Mouse (Mus musculus) ES-Bruce4 (cell line): Measurements from ENCODE around the gene Plekha5. TPM values are rescaled to one million over a fixed set of nuclear protein-coding genes. Genes with fewer than 3 reads are reported as not detected.
"Not testable (repeated sequence)": the region's sequence is repeated elsewhere in the genome, so short reads cannot be mapped to it uniquely, and the experiment has no call there.

Source experiments
- H3K27ac ChIP-seq: 2 replicates; pipeline ENCODE4 v1.5.1; 2012; ENCODE audit warnings: low read length, inconsistent platforms; ENCODE audit not compliant: insufficient read depth
- H3K27me3 ChIP-seq: 2 replicates; pipeline ENCODE4 v1.6.1; 2012; ENCODE audit warnings: mild to moderate bottlenecking, low read length, inconsistent platforms; ENCODE audit not compliant: control insufficient read depth, poor library complexity, insufficient read depth, severe bottlenecking
- H3K36me3 ChIP-seq: 2 replicates; pipeline ENCODE4 v1.6.1; 2012; ENCODE audit warnings: inconsistent platforms, mild to moderate bottlenecking, low read length, moderate library complexity; ENCODE audit not compliant: control insufficient read depth, poor library complexity, insufficient read depth, severe bottlenecking
- H3K4me1 ChIP-seq: one replicate; pipeline ENCODE4 v1.8.1; 2011; ENCODE audit warnings: low read length; ENCODE audit not compliant: control insufficient read depth, insufficient read depth
- H3K4me3 ChIP-seq: 2 replicates; pipeline ENCODE4 v1.5.1; 2011; ENCODE audit warnings: low read depth, mild to moderate bottlenecking, low read length
- H3K9ac ChIP-seq: 2 replicates; pipeline ENCODE4 v1.6.1; 2012; ENCODE audit warnings: low read depth, mild to moderate bottlenecking, inconsistent platforms; ENCODE audit not compliant: poor library complexity, severe bottlenecking
- H3K9me3 ChIP-seq: replicated peaks from 2 replicates; pipeline ENCODE4 v1.6.1; 2012; ENCODE audit warnings: mild to moderate bottlenecking, low read length, inconsistent platforms; ENCODE audit not compliant: control insufficient read depth, poor library complexity, insufficient read depth, severe bottlenecking
- CTCF ChIP-seq: IDR thresholded peaks from one replicate; pipeline ENCODE4 v1.8.1; 2011; ENCODE audit warnings: low read depth, low read length
- EP300 ChIP-seq: IDR thresholded peaks from 2 replicates; pipeline ENCODE4 v1.6.1; 2011; ENCODE audit warnings: low read depth, low read length; ENCODE audit not compliant: insufficient read depth
- POLR2A ChIP-seq: IDR thresholded peaks from one replicate; pipeline ENCODE4 v1.8.1; 2011; ENCODE audit warnings: low read length; ENCODE audit not compliant: insufficient read depth
- polyA plus RNA-seq: library from polyadenylated mRNA; stranded (reverse); fragments of >200 nt; gene quantifications from 2 replicates; pipeline ENCODE4 v1.2.4, GENCODE M21; 2011; ENCODE audit warnings: low read depth; ENCODE audit not compliant: missing spikeins, insufficient read depth, insufficient read length

Plekha5 gene
- polyA plus RNA-seq, 1 experiment = 80.3 TPM

DNA sequence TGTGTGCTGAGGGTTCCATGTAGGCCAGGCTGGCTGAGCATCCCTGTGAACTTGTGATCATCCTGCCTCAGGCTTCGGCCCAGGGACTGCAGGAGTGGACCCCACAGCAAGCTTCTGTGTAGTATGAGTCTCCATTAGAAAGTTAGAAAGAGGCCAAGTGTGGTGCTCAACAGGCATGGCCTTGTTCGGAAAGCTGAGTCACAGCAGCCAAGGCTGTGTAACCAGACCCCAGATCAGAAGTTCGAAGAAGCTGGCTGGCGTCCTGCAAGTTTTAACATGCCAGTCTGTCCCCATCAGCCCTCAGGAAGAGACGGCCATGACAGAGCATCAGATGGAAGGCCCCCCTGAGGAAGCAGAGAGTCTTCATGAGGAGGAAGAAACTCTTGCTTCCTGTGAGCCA lies 167.5 kb downstream of the Plekha5 start:
- peaks cover 11% of the 10 kb centered on the region for H3K36me3 ChIP-seq
- H3K9ac ChIP-seq = no peak overlapping the region
- H3K4me3 ChIP-seq = no peak overlapping the region
- TF ChIP-seq EP300 (no peak), CTCF (no peak), POLR2A (no peak)
- no peaks in the 10 kb centered on the region for H3K27me3 ChIP-seq
- H3K27ac ChIP-seq = no peak overlapping the region
- no peaks in the 10 kb centered on the region for H3K9me3 ChIP-seq
- no peaks in the 10 kb centered on the region for H3K4me1 ChIP-seq

DNA sequence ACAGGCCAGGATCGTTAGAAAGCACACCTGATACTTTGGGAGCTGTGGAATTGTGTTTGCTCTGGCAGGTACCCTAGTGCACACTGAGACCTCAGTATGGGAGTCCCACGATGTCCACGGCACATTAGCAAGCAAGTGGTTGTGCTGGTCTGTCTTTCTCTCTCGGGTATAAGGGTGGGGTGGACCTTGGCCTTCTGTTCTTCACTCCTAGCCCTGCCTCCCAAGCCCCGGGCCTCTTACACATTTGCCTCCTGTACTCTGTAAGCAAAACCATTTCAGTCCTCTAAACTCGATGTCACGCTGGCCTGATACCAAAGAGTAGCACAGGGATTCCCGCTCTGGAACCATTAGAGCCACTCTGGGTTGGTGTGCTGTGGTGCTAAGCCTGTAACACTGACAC lies 168.9 kb downstream of the Plekha5 start:
- Histone ChIP-seq H3K9me3 (no peaks in the 10 kb centered on the region), H3K4me3 (no peak overlapping the region), H3K27me3 (no peaks in the 10 kb centered on the region), H3K36me3 (peaks cover 7% of the 10 kb centered on the region), H3K4me1 (no peaks in the 10 kb centered on the region), H3K9ac (no peak overlapping the region), H3K27ac (no peak overlapping the region)
- TF ChIP-seq CTCF (no peak), EP300 (no peak), POLR2A (no peak)

DNA sequence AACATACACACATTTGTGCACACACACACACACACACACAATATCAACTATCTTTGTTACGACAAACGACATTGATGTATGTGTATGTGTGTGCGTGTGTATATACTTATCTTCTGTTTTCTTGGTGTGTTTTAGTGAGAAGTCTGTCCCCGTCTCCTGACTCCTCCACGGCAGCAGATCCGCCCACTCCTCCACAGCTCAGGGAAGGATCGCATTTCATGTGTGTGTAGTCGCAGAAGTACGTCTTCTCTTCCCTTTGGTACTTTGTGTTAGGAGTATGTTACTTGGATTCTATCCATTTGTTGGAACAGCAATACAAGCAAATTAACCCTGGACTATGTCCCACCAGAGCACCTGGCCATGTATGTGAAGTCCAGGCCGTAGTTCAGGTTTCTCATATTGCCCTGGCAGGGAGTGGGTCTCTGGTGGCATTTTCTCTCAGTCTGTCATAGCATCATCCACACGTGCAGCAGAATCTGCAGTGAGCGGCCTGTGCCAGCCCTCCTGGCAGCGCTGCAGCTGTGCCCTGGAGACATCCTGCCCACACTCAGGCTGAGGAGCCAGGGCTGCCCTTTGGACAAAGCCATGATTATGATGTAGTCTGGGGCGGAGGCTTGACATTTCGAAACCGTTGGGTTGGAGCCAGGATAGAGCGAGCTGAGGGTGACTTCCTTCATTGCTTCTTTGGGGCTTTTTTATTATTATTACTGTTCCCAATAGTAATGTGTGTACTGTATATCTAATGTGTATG lies 169.7 kb downstream of the Plekha5 start:
- H3K27ac ChIP-seq = no peak overlapping the region
- no peaks in the 10 kb centered on the region for H3K9me3 ChIP-seq
- H3K9ac ChIP-seq = no peak overlapping the region
- no peak overlapping the region for H3K4me3 ChIP-seq
- H3K36me3 ChIP-seq = peaks cover 6% of the 10 kb centered on the region
- H3K27me3 ChIP-seq = no peaks in the 10 kb centered on the region
- TF ChIP-seq CTCF (no peak), EP300 (no peak), POLR2A (no peak)
- no peaks in the 10 kb centered on the region for H3K4me1 ChIP-seq

DNA sequence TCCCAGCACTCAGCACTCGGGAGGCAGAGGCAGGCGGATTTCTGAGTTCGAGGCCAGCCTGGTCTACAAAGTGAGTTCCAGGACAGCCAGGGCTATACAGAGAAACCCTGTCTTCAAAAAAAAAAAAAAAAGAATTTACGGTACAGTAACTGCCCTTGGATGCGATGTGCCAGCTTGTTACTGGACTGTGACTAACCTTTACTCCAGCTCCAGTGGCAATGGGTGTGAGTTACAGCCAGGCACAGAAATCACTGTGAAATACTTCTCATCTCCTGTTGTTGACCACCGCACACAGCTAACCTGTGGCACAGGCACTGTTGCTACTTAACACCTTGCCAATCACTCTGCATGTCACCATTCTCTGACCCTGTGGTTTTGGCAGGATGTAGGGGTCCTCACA lies 171.7 kb downstream of the Plekha5 start:
- not testable (repeated sequence) for H3K4me1 ChIP-seq, H3K27me3 ChIP-seq, H3K9me3 ChIP-seq, H3K4me3 ChIP-seq, H3K27ac ChIP-seq, H3K9ac ChIP-seq, H3K36me3 ChIP-seq

DNA sequence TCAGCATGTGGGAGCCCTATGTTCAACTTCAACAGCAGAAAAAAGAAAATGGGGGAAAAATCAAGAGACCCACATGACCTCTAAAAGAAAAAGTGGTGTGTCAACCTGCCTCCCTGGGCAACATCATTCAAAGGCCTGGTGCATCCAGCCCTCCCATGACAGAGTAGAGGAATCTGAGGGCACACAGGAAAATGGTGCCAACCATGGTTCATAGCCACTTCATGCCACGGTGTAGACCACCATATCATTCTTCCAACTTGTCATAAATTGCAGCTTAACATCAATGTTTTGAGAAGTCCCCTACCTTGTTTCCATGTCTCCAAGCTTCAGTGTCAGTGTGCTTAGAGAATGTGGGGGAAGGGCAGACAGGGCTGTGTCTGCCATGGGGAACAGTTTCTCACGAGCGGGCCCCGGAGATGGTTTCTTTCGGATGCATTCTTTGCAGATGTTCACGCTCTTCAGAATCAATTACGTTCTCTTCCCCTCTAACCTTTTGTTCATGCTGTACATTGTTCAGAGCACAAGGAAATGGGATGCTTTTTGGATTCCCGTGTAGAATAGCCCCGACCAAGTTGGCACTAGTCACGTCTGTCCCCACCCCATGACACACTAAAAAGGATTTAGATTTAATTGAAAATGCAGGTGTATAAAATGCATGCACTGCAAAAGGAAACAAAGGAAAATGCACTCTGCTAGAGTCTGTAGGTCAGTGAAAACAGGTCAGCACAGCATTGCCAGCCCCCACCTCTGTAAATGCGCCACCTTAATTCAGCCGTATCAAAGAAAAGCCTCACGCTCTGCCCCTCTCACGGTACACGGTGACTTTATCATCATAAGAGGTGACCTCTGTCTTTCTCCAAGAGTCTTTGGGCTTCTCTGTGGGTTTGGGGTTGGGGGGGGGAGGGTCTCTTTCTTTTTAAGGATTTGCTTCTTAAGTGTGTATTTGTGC lies 173.8 kb downstream of the Plekha5 start:
- H3K27ac ChIP-seq = no peak overlapping the region
- H3K9me3 ChIP-seq = no peaks in the 10 kb centered on the region
- H3K4me3 ChIP-seq = no peak overlapping the region
- H3K27me3 ChIP-seq = no peaks in the 10 kb centered on the region
- peaks cover 10% of the 10 kb centered on the region for H3K4me1 ChIP-seq
- TF ChIP-seq CTCF (no peak), POLR2A (no peak), EP300 (no peak)
- H3K36me3 ChIP-seq = peaks cover 2% of the 10 kb centered on the region; the same call in 1 of the 2 replicates
- H3K9ac ChIP-seq = no peak overlapping the region

DNA sequence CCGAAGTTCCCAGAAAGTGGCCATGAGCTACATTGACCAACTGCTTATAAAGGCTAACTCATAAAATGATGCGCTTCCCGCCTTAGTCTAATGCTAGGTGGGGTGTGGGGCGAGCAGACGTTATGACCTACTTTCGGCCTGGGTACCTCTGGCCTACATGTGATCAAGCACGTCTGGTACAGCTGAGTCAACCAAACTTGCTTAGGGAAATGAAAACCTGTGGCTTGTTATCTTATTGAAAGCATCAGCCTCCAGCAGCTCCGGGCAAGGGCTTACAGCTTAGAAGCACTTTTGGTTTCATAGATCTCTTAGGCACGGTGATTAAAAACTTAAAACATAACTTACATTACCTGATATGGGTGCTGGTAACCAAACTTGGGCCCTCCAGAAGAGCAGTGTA lies 174.7 kb downstream of the Plekha5 start:
- peaks cover 2% of the 10 kb centered on the region; the same call in 1 of the 2 replicates for H3K36me3 ChIP-seq
- H3K27ac ChIP-seq = no peak overlapping the region
- no peak overlapping the region for H3K9ac ChIP-seq
- TF ChIP-seq POLR2A (no peak), CTCF (no peak), EP300 (no peak)
- H3K4me1 ChIP-seq = peaks cover 11% of the 10 kb centered on the region
- no peaks in the 10 kb centered on the region for H3K27me3 ChIP-seq
- no peak overlapping the region for H3K4me3 ChIP-seq
- no peaks in the 10 kb centered on the region for H3K9me3 ChIP-seq
